Mouse (Mus musculus) adrenal gland, postnatal 25 days (tissue): ENCODE results near the gene Galm. TPM values are rescaled to one million over a fixed set of nuclear protein-coding genes. Genes with fewer than 3 reads are reported as not detected.
"Not testable (repeated sequence)": the region's sequence is repeated elsewhere in the genome, so short reads cannot be mapped to it uniquely, and the experiment has no call there.

Source experiments
- DNase-seq: peaks from one replicate; pipeline ENCODE4 v3.0.0; 2021; ENCODE audit warnings: mixed read lengths
- total RNA-seq: library from RNA; stranded (reverse); gene quantifications from 2 replicates; pipeline ENCODE4 v1.2.3, GENCODE M21; 2021

Gene Galm
- total RNA-seq, 1 experiment from 2014 or later: 18.0 TPM

DNA sequence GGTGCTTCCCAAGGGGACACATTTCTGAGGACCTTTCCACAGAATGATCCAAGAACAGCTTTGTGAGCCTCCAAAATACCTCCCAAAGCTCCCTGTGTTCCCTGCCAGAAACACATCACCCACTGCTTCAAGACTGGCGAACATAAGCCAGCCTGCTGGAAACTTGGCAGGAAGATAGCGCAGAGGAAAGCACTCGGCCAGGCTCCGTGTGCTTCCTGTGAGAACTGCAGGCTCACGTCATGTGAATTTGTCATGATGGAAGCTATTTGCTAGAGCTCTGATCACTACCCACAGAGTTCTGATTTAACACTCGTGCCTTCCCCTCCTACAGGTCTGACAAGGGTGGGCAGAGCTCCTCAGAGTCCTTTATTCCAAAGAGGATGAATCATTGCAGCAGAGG, 38.5 kb downstream of the Galm start:
- no peak for DNase-seq

DNA sequence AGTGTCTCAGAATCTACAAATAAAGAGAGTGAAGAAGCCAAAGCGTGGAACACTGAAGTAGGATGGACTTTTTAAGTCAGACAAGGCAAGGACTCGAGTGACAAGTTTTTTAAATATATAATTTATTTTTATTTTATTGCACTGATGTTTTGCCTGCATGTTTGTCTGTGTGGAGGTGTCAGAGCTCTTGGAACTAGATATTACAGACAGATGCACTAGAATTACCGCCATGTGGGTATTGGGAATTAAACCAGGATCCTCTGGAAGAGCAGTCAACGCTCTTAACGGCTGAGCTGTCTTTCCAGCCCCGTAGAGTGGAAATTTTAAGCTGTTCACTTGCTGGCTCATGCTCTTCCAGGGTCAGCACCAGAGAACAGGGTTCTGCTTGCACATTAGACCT, 39.1 kb downstream of the Galm start:
- DNase-seq: no peak

DNA sequence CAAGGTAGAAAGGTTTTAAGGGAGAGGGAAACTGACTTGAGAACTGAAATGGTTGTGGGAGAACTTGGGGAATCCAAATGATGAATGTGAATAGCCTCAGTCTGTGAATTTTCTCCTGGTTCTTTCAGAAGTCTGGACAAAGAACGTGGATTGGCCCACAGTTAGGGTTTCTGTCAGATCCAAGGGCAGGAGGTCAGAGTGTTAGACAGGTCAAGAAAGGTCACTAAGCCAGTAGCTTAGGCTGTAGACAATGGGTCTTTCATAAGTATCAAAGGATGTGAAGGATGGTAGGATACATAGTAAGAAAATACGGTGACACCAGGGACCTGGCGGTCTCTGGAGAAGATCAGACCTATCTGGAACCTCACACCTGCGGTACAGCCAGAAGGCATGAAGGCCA, 40.2 kb downstream of the Galm start:
- no peak for DNase-seq

DNA sequence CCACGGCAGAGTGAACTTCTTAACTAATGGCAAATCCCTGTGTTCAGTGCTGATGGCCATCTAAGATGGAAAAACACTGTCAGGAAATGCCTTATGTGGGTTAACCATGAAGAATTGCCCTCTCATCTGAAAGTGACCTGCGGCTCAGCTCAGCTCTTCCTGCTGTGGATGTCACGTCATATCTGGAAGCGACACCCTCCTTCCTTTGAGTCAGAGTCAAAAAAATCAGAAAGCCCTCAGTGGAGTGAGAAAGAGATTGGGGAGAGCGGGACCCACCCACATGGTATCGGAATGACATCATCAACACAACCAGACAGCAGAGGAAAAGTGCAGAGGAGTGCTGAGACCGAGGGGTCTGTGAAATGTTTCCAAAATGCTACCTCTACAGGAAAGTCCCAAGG, 40.6 kb downstream of the Galm start:
- no peak for DNase-seq

DNA sequence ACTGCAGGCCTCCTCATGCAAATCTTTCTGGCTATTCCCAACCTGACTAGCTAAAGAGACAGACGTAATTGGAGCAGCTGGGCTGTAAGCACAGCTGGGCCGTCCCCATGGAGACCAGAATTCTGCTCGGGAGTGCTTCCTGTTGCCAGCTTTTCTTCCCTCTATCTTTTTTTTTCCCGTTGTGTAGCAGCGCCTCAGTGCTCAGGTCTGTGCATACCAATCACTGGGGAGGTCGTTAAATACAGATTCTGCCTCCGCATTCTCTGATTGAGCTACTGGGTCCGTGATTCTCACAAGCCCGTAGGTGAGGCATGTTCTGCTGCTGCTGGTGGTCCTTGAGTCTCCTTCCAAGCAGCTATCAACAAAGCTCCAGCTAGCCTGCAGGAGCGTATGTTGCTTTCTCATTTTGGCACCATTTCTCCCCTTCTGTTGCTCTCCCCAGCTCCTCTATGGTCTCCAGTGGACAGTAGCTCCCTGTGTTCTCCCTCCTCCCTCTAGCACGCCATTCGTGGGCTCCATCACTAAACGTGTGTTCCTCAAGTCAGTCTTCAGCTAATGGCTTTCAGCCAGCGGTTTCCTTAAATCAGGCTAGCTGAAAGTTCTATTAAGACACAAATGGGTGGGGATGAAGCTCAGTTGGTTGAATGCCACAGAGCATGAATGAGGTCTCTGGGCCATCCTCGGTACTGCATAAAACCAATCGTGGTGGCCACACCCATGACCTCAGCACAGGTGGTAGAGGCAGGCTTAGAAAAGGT, 41.3 kb downstream of the Galm start:
- DNase-seq: no peak

DNA sequence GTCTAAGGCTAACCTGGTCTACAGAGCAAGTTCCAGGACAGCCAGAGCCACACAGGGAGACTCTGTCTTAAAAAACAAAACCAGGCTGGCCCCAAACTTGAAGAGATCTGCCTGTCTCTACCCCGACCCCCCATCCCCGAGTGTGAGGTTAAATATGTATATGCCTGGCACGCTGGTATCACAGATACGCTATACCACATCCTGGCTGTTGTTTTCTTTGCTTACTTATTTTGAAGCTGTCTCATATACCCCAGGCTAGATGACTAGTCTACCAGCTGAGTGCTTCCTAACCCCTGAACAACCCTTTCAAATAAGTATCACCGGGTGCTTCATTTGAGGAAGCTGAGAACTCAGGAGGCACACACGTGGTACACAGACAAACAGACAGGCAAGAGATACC, 42.5 kb downstream of the Galm start:
- no peak for DNase-seq

DNA sequence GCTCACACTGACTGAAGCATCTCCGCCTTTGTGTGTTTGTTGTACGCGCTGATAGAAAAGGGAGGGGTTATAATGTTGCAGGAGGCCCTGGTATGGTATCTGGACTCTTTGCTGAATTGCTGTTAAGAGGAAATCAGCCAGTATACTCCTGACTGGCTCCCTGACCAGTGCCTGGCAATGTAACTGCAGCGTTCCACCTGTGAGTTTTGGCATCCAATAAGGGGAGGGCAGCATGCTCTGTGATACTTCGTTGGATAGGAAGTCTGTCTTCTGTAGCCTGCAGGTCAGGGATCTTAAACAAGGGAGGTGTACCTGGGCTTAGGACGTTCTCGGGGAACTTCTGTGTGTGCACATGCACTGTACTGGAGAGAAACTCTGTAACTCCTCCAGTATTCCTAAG, 43.7 kb downstream of the Galm start:
- no peak for DNase-seq

DNA sequence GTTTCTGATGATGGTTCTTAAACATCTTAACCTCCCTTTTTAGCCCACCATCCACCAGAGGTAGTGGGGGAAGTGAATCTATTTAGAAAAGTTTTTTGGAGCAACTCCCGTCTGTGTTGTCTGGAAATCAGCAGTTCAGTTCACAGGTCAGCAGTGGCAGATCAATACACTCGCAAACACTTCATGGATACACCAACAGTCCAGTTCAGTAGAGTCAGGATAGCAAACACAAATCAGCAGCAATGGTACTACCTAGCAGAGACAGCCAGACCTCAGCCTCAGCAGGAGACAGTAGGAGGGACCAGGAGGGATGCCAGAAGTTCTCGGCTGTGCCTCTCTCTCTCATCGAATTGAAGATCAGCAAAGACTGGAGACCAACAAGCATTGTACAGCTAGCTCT, 44.7 kb downstream of the Galm start:
- DNase-seq: no peak

DNA sequence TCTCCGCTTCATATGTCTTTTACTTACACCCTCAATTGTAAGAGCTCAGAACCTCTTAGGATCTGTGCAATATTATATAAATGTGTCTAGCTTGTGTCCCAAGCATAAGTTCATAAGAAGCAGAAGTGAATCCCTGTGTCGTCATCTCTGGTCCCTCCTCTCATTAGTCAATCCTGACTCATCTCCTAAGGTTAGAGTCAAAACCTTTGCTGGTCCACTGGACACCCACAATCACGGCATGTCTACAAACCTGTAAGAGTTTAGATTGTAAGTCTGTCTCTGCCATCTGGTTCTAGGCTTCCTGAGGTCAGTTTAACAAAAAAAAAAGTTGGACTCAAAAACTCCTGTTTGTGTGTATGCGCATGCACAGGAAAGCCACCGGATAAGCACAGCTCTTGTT, 45.5 kb downstream of the Galm start:
- no peak for DNase-seq

DNA sequence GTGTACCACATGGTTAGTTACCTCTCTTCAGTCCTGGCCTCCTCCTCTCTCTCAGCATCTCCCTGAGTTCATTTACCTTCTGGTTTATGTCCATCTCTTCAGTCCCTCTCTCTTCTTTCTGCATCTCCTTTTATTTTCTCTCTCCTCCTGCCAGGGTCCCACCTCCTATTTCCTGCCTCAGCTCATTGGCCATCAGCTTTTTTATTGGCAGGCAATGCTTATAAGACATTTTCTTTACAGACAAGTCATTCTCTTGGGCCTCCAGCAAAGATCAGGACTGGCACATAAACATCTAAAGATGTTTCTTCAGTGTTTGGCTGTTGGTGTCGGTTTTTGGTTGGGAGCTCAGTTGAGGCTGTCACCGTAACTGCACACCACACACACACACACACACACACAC, 46.4 kb downstream of the Galm start:
- no peak for DNase-seq

DNA sequence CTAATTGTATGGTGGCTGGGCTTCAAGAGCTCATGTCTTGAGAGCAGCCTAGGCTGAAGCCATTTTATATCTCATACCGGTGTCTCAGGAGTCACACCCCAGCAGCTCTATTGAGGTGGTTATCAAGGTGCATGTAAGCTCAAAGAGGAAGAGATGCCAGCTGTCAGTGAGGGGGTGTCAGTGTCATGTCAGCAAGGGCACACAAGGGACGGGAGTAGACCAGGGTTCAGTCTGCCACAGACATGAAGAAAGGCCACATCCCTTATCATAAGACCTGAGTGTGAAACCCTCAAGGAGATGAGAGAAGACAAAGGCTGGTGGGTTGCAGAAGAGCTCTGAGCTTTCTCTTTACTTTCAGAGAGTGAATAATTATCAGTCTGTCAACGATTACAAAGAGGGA, 46.9 kb downstream of the Galm start:
- no peak for DNase-seq

DNA sequence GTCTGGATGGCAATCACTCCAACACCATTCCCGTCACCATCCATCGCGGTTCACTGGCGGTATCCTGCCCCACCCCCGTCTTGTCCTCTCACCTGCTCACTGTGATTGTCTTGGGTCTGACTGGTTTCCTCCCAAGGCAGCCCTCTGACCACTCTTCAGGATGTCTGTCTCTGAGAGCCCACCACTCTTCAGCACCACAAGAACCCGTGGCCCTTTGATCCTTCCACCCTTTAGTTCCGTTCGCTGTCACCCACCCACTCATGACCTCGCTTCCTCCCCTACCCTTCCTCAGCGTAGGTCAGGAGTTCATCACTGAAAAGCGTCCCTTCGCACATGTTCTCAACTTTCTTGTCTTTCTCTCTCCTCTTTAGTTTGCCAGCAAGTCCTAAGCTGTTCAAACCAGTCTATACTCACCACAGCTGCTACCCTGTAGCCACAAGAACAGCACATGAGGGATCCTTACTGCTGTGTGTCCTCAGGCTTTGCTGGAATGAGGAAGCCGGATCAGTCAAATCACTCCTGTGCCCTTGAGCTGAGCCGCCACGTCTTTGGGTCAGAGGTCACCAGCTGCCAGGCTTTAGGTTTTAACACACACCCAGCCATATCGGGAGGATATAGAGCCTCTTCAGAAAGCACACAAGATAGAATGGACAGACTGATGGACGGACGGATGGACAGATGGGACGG, 47.6 kb downstream of the Galm start:
- no peak for DNase-seq

DNA sequence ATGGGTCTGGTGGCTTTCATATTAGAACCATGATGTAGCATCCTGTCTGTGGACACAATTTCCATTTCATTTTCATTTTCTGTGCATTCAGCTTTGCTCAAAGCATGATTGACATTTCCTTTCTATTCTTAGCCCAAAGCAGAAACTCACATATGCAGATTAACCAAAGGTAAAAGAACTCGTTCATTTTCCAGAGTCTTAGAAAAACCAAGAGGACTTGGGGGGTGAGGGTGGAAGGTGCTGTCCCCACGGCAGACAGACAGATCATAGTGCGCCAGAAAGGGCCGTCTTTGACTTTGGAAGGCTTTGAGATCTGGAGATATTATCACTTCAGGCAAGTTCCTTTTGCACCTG, 48.1 kb downstream of the Galm start:
- DNase-seq: no peak

DNA sequence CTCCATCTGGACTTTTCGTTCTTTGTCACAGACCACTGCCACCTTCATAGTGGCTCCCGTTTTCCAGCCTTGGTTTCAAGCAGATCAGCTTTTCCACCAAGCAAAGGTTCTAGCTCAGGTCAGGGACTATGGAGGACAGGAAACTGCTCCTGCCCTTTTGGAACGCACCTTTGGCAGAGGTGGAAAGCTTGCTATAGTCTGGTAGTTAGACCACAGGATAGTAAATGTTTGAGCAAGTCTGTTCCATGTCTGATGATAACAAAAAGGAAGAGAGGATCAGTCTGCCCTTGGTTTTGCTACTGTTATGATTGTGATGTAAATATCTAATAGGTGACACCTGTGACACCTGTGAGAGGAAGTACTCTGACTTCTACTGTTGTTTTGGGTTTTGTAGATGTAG, 48.7 kb downstream of the Galm start:
- no peak for DNase-seq

DNA sequence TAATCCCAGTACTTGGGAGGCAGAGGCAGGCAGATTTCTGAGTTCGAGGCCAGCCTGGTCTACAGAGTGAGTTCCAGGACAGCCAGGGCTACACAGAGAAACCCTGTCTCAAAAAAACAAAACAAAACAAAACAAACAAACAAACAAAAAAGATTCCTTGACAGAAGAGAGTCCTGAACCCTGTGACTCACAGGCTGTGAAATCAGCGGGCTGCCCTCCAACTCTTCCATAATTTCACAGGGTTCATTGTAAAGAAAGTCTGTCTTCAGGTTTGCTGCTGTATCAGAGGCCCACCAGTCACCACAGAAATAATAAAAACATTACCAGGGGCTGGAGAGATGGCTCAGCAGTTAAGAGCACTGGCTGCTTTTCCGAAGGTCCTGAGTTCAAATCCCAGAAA, 51.6 kb downstream of the Galm start:
- not testable (repeated sequence) for DNase-seq

DNA sequence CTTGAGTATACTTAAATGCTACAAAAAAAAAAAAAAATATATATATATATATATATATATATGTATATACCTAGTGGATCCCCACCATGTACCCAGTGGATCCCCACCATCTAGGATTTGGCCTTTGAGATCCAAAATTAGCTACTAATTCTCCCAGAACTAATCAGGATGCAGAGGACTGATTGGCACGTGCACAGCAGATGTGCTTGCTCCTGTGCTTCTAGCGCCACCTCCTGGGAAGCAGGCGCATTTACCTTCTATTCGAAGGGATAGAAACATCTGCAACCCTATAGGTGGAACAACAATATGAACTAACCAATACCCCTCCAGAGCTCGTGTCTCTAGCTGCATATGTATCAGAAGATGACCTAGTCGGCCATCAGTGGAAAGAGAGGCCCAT, 52.7 kb downstream of the Galm start:
- peak; percentile 72 for DNase-seq

DNA sequence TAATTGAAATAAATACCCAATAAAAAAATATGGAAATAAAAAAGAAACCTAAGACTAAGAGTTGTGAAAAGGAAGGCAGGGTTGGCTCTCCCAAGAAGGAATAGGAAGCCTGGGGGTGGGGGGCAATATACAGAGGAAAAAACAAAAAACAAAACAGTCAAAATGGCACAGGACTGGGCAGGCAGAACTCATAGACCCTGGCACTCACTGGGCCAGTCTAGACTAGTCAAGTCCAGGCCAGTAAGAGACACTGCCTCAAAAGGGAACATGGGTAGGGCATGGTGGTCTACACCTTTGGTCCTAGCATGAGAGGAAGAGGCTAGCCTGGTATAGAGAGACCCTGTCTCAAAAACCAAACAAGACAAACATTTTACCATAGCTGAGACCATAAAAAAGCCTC, 53.2 kb downstream of the Galm start:
- DNase-seq: no peak

DNA sequence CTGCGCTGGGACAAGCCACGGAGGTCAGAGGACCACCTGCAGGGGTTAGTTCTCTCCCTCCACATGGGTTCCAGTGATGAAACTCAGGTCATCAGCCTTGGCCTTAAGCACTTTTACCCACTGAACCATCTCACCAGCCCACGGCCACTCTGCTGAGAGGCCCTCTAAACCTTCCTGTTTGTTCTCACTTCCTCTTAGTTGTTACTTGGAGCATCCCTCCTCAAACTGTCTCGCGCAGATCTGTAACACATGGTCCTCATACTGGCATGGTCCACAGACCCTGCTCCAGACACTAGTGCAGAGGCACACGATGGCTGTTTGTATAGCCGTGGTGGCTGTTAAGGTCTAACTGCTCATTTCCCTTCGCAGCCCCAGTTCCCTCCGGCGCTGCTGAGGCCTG, 56.3 kb downstream of the Galm start:
- DNase-seq: no peak

DNA sequence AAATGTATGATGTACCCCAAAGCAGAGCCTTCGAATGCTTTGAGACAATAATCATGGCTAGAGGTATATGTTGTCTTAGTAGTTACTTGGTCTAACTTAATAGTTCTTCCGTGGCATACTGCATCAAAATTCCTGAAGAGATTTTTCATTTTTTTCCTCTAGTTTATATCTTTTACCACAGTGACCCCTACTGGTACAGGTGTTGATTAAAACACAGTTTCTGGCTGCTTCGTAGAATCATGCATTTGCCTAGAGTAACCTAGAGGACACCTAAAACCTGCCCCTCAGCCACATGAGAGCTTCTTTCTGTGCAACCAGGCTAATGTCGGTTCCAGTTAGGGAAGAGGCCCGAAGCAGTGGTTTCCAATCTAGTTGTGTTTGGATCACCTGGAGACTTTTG, 65.8 kb downstream of the Galm start:
- no peak for DNase-seq

DNA sequence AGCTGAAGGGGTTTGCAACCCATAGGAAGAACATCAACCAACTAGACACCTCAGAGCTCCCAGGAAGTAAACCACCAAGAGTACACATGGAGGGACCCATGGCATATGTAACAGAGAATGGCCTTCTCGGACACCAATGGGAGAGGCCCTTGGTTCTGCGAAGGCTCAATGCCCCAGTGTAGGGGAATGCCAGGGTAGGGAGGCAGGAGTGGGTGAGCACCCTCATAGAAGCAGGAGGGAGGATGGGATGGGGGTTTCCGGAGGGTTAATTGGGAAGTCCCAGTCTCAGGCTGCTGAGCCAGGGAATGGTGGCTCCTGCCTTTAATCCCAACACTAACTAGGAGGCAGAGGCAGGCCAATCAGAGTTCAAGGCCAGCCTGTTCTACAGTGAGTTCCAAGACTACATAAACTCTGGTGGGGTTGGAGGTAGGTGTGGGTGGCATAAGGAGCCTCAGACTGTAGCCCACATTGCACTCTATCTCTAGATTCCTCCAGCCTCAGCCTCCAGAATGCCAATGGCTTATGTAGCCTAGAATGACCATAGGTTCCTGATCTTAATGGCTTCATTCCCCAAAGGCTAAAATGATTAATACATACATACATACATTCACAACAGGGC, 72.0 kb downstream of the Galm start:
- DNase-seq: no peak

DNA sequence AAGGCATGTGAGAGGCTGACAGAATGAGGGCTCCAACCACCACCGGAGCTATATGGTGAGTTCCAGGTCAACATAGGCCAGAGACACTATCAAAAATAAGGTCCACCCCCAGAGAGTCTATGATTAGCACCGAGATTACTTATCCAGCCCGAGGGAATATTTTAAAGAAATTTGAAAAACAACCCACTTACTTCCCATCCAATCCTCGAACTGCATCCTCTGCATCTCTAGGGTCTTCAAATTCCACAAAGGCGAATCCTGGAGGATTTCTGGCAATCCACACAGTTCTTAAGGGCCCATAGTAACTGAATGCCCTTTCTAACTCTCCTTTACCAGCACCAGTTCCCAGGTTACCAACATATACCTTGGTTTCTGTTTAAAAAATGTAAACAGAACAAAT, 78.4 kb downstream of the Galm start:
- DNase-seq: no peak

DNA sequence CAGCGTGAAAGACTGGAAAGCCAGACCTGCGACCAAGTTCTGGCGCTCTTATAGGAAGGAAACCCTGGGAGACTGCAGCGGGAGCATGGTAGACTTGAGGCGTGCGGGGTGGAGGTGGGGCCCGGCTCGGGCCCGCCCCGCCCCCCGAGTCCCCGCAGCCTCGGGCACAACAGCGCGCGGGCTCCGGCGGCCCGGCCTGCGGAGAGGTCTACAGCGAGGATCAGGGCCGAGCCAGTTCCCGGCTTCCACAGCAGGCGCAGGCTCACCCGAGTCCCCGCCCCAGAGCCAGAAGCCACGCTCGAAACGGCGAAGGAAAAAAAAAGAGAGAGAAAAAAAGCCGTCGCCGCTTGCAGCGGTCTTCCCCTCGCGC, 79.0 kb downstream of the Galm start:
- DNase-seq: peak; percentile 72

DNA sequence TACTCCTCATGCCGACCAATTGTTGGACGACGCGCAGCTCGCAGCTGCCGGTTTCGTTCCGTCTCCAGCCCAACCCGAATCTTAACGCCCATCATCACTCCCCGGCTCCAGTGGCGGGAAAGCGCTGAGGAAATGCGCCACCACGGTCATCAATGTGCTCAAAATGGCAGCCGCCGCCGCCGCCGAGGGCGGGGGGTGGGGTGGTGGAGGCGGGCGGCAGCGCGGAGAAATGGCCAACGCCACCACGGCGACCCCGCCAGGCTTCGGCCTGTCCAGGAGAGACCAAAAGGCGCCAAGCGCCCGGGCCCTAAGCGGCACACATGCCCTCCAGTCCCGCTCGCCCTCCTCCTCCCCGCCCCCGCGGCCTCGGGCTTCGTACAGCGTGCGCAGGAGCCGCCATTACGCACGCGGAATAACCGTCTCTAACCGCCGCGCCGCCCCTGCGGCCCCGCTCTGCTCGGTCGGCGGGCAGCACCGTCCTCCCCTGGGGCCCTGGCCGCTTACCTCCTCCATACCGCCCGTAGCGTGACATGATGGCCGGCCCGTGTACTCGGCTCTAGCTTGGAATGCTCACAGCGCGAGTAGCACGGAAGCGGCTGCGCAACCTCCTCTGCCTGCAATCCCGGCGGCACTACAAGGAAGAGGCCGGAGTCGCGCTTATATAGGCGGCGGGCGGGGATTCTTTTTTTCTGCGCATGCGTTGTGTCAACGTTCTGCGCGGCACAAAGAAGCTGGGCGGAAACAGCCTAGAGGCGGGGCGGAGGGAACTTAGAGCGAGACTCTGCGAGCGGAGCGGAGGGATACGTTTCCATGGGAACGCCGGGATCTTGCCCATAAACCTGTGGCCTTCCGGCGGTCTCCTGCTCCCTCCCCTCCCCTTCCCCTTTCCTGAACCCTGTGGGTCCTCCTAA, 79.7 kb downstream of the Galm start, which contains the start of the genes Srsf7 and Ttc39d:
Gene Srsf7, minus strand, starts transcription at position 637 of the 911 bp plus-strand sequence.
Gene Ttc39d, plus strand, starts transcription at position 790 of the 911 bp plus-strand sequence.
- DNase-seq: peak; percentile 96
